Comparison of ENCODE assay signal across 9 mouse cellular contexts in the genomic region with DNA sequence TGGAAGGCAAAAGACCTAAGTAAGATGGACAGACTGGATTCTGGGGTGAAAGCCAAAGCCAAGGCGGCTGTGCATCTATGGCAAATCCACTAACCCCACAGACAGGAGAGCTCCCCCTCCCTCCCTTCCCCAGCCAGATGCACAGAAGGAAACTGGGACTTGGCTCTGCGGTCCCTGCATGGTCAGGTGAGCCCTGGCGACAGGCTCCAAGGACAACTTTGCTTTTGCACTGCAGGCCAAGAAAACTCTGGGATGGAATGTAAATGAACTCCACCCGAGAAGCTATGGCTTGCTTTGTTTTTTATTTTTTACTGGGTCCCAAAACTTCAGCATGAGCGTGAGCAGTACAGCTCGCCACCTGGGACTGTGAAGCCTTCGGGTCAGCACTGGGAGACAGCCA.
DNase-seq lines count a peak whose midpoint lies in the region; ATAC-seq lines count a peak whose summit lies in the region.
"Had no signal": no experiment of that assay in that cellular context is flagged by ENCODE, and none has a peak within 500 bp of the region (broad histone marks: within the 10 kb centered on the region; RNA-seq: fewer than 3 reads in every experiment).

No protein-coding gene starts in this region.

- 24% methylated on average over 7 of the region's 7 CpGs for WGBS in midbrain, embryonic 14.5 days
- WGBS in midbrain, embryonic 15.5 days: 29% methylated on average over 7 of the region's 7 CpGs
- 34% methylated on average over 7 of the region's 7 CpGs for WGBS in neural tube, embryonic 12.5 days

- no peak for ATAC-seq in midbrain, embryonic 14.5 days (ENCODE audit: low FRiP score, low TSS enrichment)
- no peak for ATAC-seq in midbrain, embryonic 15.5 days (replicated peaks)
- no peak for ATAC-seq in neural tube, embryonic 12.5 days (ENCODE audit: low FRiP score, low read depth)
- ATAC-seq in cerebellum, adult (ENCODE audit: insufficient number of reproducible peaks, low FRiP score, low TSS enrichment): no peak

- H3K4me3 ChIP-seq in midbrain, embryonic 14.5 days (replicated peaks; ENCODE audit: low read depth, low read length): no peak overlapping the region
- H3K4me3 ChIP-seq in midbrain, embryonic 15.5 days: no peak overlapping the region
- no peak overlapping the region for H3K4me3 ChIP-seq in neural tube, embryonic 12.5 days

- H3K27ac ChIP-seq in midbrain, embryonic 14.5 days (replicated peaks; ENCODE audit: low read depth, low read length): no peak overlapping the region
- no peak overlapping the region for H3K27ac ChIP-seq in midbrain, embryonic 15.5 days
- H3K27ac ChIP-seq in neural tube, embryonic 12.5 days: no peak overlapping the region

- no peak overlapping the region for H3K4me2 ChIP-seq in midbrain, embryonic 14.5 days (ENCODE audit: low read length)
- H3K4me2 ChIP-seq in midbrain, embryonic 15.5 days: no peak overlapping the region
- 0 out of 2 replicates have a peak overlapping the region, but pooled peaks have one; percentile 31 for H3K4me2 ChIP-seq in neural tube, embryonic 12.5 days (replicated peaks)

- H3K4me1 ChIP-seq in midbrain, embryonic 14.5 days (ENCODE audit: control insufficient read depth, insufficient read depth, low read length): peaks cover 13% of the 10 kb centered on the region; the same call in 1 of the 2 replicates
- peaks cover 18% of the 10 kb centered on the region for H3K4me1 ChIP-seq in midbrain, embryonic 15.5 days
- peaks cover 35% of the 10 kb centered on the region for H3K4me1 ChIP-seq in neural tube, embryonic 12.5 days

- H3K36me3 ChIP-seq in midbrain, embryonic 14.5 days (ENCODE audit: control insufficient read depth, insufficient read depth, low read length): no peaks in the 10 kb centered on the region
- H3K36me3 ChIP-seq in midbrain, embryonic 15.5 days (replicated peaks): no peaks in the 10 kb centered on the region
- H3K36me3 ChIP-seq in neural tube, embryonic 12.5 days: no peaks in the 10 kb centered on the region

- no peaks in the 10 kb centered on the region for H3K9me3 ChIP-seq in midbrain, embryonic 14.5 days (ENCODE audit: control insufficient read depth, low read length)
- no peaks in the 10 kb centered on the region for H3K9me3 ChIP-seq in midbrain, embryonic 15.5 days
- H3K9me3 ChIP-seq in neural tube, embryonic 12.5 days: no peaks in the 10 kb centered on the region

- DNase-seq in midbrain, embryonic 14.5 days: peak; percentile 32
- DNase-seq in heart, adult 18-20 months: peak; percentile 43 to 47
- peak; percentile 45 for DNase-seq in kidney, adult 9 months
- no peak for DNase-seq in spleen, postnatal 14 days (ENCODE audit: low spot score in 2 of 2)
- no peak for DNase-seq in layer of hippocampus, adult 8-10 months (ENCODE audit: low spot score in 2 of 2)
- DNase-seq: gastrocnemius, postnatal 14 days had no signal

- no peak overlapping the region for H3K9ac ChIP-seq in midbrain, embryonic 14.5 days (replicated peaks; ENCODE audit: low read length)
- H3K9ac ChIP-seq in midbrain, embryonic 15.5 days: no peak overlapping the region
- H3K9ac ChIP-seq in neural tube, embryonic 12.5 days: no peak overlapping the region

- peaks cover 4% of the 10 kb centered on the region; the same call in 1 of the 2 replicates for H3K27me3 ChIP-seq in midbrain, embryonic 14.5 days (ENCODE audit: control insufficient read depth, insufficient read depth, low read length)
- 0 out of 2 replicates have a peak, but pooled peaks cover 8% of the 10 kb centered on the region for H3K27me3 ChIP-seq in midbrain, embryonic 15.5 days (replicated peaks)
- H3K27me3 ChIP-seq in neural tube, embryonic 12.5 days (replicated peaks): no peaks in the 10 kb centered on the region; the same call in 1 of the 2 replicates

Comparison
In these comparisons a context has a peak if more than half of its experiments do, and no peak if none do; other contexts are left out.
1. DNase-seq: peak in midbrain, embryonic 14.5 days (single experiment), heart, adult 18-20 months (2 of 2) and kidney, adult 9 months (single experiment); none in spleen, postnatal 14 days (0 of 2) and layer of hippocampus, adult 8-10 months (0 of 2).